Mouse (Mus musculus) neural tube, embryonic 15.5 days (tissue): Measurements from ENCODE around the gene Osm. TPM values are rescaled to one million over a fixed set of nuclear protein-coding genes. Genes with fewer than 3 reads are reported as not detected.

Source experiments
- ATAC-seq: fragments of 200-750 bp; cut with Nextera tagmentation; 2 replicates; pipeline ENCODE4 v1.8.0; 2017; ENCODE audit warnings: mild to moderate bottlenecking, moderate TSS enrichment, moderate library complexity; ENCODE audit not compliant: low FRiP score
- H3K27ac ChIP-seq: fragments of 300-500 bp; sonication (generic); replicated peaks from 2 replicates; pipeline ENCODE4 v1.5.1; 2015; ENCODE audit warnings: mild to moderate bottlenecking, inconsistent platforms
- H3K27me3 ChIP-seq: fragments of 300-500 bp; sonication (generic); replicated peaks from 2 replicates; pipeline ENCODE4 v1.6.1; 2015; ENCODE audit warnings: inconsistent platforms
- H3K36me3 ChIP-seq: fragments of 300-500 bp; sonication (generic); 2 replicates; pipeline ENCODE4 v1.6.1; 2015; ENCODE audit warnings: inconsistent platforms
- H3K4me1 ChIP-seq: fragments of 300-500 bp; sonication (generic); 2 replicates; pipeline ENCODE4 v1.6.1; 2015; ENCODE audit warnings: inconsistent platforms
- H3K4me2 ChIP-seq: fragments of 300-500 bp; sonication (generic); 2 replicates; pipeline ENCODE4 v1.6.1; 2015; ENCODE audit warnings: inconsistent platforms, mild to moderate bottlenecking, moderate library complexity
- H3K4me3 ChIP-seq: fragments of 300-500 bp; sonication (generic); replicated peaks from 2 replicates; pipeline ENCODE4 v1.5.1; 2015; ENCODE audit warnings: mild to moderate bottlenecking, inconsistent platforms
- H3K9ac ChIP-seq: fragments of 300-500 bp; sonication (generic); replicated peaks from 2 replicates; pipeline ENCODE4 v1.6.1; 2015; ENCODE audit warnings: mild to moderate bottlenecking, inconsistent platforms
- H3K9me3 ChIP-seq: fragments of 300-500 bp; sonication (generic); replicated peaks from 2 replicates; pipeline ENCODE4 v1.6.1; 2016; ENCODE audit warnings: inconsistent platforms
- WGBS: fragments of 180-500 bp; shearing (Covaris S2); methylation state at CpG from one replicate; pipeline ENCODE4 v1.1.7; 2015; ENCODE audit warnings: mixed read lengths; 5-methylcytosine and 5-hydroxymethylcytosine counted together
- polyA plus RNA-seq: library from polyadenylated mRNA; unstranded; fragments of >200 nt; fragmentation: Nextera tagmentation; extraction: Ambion mirVana; gene quantifications from 2 replicates; pipeline ENCODE4 v1.2.1, GENCODE M21; 2015

Osm gene
- polyA plus RNA-seq, 1 experiment from 2014 or later = not detected

DNA sequence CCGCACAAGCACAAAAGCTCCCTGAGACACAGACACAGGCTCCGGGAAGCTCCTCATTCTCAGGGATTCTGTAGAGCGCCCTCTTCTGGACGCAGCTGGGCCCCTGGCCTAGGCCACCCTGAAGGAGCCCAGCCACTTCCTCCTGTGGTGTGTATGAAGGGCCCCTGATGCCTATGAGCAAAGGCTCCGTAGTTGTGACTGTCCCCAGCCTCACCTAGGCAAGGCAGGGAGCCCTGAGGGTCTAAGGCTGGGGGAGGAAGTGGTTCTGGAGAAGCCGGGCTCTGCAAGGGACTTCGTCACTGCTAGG lies 24.9 kb downstream of the Osm start:
- Histone ChIP-seq H3K36me3 (no peaks in the 10 kb centered on the region), H3K4me2 (no peak overlapping the region), H3K4me3 (no peak overlapping the region), H3K4me1 (peaks cover 23% of the 10 kb centered on the region), H3K9me3 (no peaks in the 10 kb centered on the region), H3K9ac (no peak overlapping the region), H3K27me3 (peaks cover 26% of the 10 kb centered on the region), H3K27ac (no peak overlapping the region)
- whole genome bisulfite sequencing = 47% methylated on average over 7 of the region's 7 CpGs
- no peak for ATAC-seq

DNA sequence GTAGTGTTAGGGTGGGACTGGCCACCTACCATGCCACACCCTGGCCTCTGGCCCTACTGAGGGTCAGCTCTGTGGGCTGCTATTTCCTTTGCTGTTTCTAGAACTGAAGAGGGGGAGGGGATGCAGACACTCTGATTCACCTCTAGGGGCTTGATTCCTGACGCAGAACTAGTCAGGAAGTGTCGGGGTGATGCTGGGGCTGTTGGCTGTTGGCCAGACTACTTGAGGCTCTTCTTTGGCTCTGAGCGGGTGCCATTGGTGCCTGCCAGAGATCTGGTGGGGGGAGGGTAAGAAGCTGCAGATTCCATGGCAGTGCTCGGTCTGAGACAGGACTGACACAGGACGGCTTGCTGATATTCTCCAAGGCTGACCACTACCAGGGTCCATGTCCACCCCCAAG lies 25.7 kb downstream of the Osm start:
- Histone ChIP-seq H3K36me3 (no peaks in the 10 kb centered on the region), H3K4me2 (no peak overlapping the region), H3K9me3 (no peaks in the 10 kb centered on the region), H3K27ac (no peak overlapping the region), H3K4me3 (no peak overlapping the region), H3K27me3 (peaks cover 33% of the 10 kb centered on the region), H3K4me1 (peaks cover 31% of the 10 kb centered on the region), H3K9ac (no peak overlapping the region)
- ATAC-seq = no peak
- WGBS = 31% methylated on average over 5 of the region's 5 CpGs

DNA sequence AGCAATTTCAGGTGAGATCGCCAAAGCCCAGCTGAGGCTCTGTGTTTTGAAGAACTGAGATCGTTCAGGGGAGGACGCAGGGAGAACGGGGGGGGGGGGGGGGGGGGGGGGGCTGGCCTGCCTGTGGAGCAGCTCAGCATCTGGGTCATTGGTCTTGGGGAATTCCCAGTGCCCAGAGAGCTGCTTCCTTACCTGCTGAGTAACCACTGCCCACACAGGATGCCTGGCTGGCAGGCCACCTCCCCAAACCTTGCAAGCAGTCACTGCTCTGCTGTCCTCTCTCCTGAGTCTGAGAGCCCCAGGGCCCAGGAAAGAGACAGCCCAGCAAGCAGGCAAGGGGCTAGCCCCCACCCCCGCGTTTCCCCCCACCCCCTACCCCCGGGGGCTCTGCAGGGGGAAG lies 26.6 kb downstream of the Osm start:
- H3K9ac ChIP-seq = no peak overlapping the region
- peaks cover 42% of the 10 kb centered on the region for H3K27me3 ChIP-seq
- no peaks in the 10 kb centered on the region for H3K36me3 ChIP-seq
- H3K9me3 ChIP-seq = no peaks in the 10 kb centered on the region
- WGBS = 37% methylated on average over 3 of the region's 7 CpGs
- H3K4me1 ChIP-seq = peaks cover 34% of the 10 kb centered on the region
- no peak overlapping the region for H3K4me2 ChIP-seq
- no peak overlapping the region for H3K27ac ChIP-seq
- ATAC-seq = no peak
- no peak overlapping the region for H3K4me3 ChIP-seq

DNA sequence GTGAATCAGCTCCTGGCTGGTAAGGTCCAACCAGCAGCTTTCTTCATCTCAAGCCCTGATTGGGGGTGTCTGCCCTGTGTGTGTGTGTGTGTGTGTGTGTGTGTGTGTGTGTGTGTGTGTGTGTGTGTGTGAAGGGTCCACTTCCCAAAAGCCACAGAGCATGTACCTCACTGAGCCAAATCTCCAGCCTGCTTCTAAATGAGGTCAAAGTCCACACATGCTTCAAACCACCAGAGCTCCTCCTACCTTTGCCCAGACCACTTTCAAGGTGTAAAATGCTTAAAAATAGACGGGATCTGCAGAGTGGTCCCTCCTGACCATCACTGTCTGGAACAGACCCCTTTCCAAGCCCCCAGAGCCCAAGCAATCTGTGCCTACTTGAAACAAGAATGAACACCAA lies 27.1 kb downstream of the Osm start:
- ATAC-seq = no peak
- H3K9me3 ChIP-seq = no peaks in the 10 kb centered on the region
- WGBS = 33% methylated on average over 1 of the region's 1 CpGs
- no peak overlapping the region for H3K4me3 ChIP-seq
- no peak overlapping the region for H3K9ac ChIP-seq
- H3K4me1 ChIP-seq = peaks cover 34% of the 10 kb centered on the region
- no peak overlapping the region for H3K4me2 ChIP-seq
- no peak overlapping the region for H3K27ac ChIP-seq
- no peaks in the 10 kb centered on the region for H3K36me3 ChIP-seq
- peaks cover 46% of the 10 kb centered on the region for H3K27me3 ChIP-seq

DNA sequence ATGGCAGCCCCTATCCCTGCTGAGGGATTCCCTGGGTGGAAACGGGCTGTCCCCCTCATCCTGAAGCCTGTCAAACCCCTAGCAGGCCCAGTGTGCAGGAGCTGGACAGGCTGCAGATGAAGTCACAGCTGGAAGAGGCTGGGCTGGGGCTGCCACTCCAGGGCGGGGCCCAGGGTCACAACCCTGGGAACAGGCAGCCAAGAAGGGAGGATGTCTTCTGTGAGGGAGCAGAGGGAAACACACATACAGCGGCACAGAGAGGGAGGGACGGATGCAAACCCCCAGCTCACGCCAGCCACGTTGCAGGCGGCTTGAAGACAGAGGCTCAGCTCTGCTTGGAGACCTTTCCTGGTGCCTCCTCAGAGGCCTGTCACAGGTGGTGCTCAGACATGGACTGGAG lies 27.8 kb downstream of the Osm start:
- peaks cover 34% of the 10 kb centered on the region for H3K4me1 ChIP-seq
- WGBS = 81% methylated on average over 7 of the region's 7 CpGs
- no peaks in the 10 kb centered on the region for H3K9me3 ChIP-seq
- H3K36me3 ChIP-seq = no peaks in the 10 kb centered on the region
- no peak overlapping the region for H3K27ac ChIP-seq
- no peak overlapping the region for H3K4me3 ChIP-seq
- H3K27me3 ChIP-seq = peaks cover 53% of the 10 kb centered on the region
- no peak for ATAC-seq
- no peak overlapping the region for H3K9ac ChIP-seq
- no peak overlapping the region for H3K4me2 ChIP-seq

DNA sequence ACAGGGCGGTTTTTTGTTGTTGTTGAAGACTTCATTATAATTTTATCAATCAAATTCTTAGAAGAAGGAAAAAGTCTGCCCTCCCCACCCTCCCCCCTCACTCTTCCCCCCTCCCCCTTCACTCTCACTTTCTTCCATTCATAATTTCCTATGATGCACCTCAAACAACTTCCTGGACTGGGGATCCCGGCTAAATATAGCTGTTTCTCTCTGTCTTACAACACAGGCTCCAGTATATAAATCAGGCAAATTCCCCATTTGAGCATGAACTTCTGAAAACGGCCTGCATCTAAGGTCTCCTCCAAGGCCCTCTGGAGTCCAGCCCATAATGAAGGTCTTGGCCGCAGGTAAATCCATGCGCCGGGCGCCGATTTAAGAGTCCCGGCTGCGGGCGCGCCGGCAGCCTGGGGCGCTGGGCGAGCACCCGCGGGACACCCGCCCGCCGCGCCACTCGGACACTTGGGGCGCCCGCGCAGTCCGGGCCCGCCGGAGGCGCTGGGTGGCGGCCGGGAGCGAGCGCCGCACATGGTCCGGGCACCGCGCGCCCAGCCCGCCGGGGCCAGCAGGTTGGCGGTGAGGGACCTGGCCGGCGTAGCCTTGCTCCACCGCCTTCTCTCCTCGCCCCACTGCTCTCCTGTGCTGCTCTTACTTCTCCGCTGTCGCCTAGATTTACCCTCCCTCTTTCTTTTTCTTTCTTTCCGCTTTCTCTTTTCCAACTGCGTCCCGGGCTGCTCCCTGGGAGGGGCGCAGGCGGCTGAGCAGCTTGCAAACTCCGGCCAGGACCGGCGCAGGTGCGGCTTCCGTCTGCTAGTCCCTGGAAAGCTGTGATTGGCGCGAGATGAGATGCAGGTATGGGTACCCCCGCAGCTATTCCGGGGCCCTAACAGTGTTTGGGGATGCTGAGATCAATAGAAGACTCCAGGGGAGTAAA lies 30.3 kb downstream of the Osm start:
- WGBS = under 1% methylated on average over 60 of the region's 61 CpGs
- ATAC-seq = 0 out of 2 replicates have a peak, but pooled peaks have one; percentile 40
- peak overlapping the region; percentile 99 for H3K4me2 ChIP-seq
- H3K27ac ChIP-seq = no peak overlapping the region
- peaks cover 58% of the 10 kb centered on the region for H3K27me3 ChIP-seq
- H3K4me1 ChIP-seq = peaks cover 27% of the 10 kb centered on the region
- no peaks in the 10 kb centered on the region for H3K9me3 ChIP-seq
- peak overlapping the region; percentile 49 for H3K9ac ChIP-seq
- H3K36me3 ChIP-seq = no peaks in the 10 kb centered on the region
- H3K4me3 ChIP-seq = peak overlapping the region; percentile 51

DNA sequence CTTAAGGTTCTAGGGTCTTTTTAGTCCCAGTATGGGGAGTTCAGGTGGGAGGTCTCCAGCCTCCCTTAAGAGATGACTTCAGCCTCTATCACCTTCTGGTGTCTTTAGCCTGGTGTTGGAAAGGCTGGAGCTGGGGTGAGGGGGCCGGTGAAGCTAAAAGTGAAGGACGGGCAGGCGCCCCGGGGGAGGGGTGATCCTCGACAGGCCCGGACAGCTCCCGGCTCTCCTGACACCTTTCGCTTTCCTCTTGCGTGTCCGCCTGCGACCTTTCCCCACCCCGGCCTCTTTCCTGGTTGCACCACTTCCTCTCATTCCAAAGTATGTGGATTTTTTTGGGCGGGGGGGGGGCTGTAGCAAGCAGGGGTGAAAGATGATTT lies 31.0 kb downstream of the Osm start:
- WGBS = 7% methylated on average over 13 of the region's 13 CpGs
- H3K4me2 ChIP-seq = peak overlapping the region; percentile 99
- H3K9ac ChIP-seq = no peak overlapping the region
- no peak for ATAC-seq
- H3K27ac ChIP-seq = no peak overlapping the region
- H3K4me1 ChIP-seq = peaks cover 21% of the 10 kb centered on the region
- no peaks in the 10 kb centered on the region for H3K36me3 ChIP-seq
- no peaks in the 10 kb centered on the region for H3K9me3 ChIP-seq
- H3K4me3 ChIP-seq = peak overlapping the region; percentile 51
- peaks cover 58% of the 10 kb centered on the region for H3K27me3 ChIP-seq

DNA sequence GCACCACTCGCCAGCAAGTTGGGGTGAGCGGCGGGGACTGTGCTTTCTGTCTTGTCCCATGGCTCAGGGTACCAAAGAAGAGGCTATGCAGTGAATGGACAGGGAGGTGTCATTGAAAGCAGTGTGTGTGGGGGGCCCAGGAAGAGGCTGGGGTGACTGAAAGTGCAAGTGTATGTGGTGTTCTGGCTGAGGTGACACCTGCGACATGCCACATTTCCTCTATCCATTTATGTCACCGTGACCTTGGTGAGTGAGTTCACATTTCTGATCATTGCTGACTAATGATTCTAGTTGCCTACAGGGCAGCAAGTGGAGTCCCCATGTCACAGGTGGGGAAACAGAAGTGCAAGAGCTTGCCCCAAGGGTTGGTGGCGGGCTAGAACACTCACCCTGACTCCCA lies 32.3 kb downstream of the Osm start:
- H3K27ac ChIP-seq = no peak overlapping the region
- ATAC-seq = no peak
- no peak overlapping the region for H3K4me2 ChIP-seq
- H3K9me3 ChIP-seq = no peaks in the 10 kb centered on the region
- peaks cover 58% of the 10 kb centered on the region for H3K27me3 ChIP-seq
- peaks cover 15% of the 10 kb centered on the region for H3K4me1 ChIP-seq
- no peak overlapping the region for H3K9ac ChIP-seq
- WGBS = 89% methylated on average over 6 of the region's 6 CpGs
- H3K4me3 ChIP-seq = no peak overlapping the region
- no peaks in the 10 kb centered on the region for H3K36me3 ChIP-seq

DNA sequence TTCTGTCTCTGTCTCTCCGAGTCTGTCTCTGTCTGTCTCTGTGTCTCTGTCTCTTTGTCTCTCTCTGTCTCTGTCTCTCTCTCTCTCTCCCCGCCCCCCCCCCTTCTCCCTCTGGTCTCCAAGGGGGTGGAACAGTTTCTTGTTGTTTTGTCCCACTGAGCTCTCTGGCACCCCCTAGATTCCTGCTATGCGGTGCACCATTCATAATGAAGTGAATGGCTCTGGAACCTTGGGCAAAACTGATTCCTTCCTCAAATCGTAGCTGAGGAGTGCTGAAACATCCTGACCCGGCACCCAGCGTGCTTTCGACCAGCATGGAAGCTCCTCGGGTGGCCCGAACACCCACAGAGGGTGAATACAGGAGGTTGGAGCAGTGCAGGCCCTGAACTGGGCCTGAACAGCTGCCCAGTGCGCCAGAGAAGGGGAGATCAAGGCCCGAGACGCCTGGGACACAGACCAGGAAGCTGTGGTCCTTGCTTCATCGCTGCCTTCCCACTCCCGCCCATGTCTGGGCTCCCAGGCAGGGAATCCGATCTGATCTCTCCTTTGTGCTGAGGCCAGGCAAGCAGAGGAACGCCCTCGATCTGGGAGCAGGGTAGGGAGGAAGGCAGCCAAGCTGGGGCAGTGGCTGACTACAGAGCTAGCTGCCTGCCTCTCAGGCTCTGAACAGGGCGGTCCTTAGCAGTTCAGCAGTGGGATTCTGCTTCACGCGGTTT lies 34.7 kb downstream of the Osm start:
- no peak overlapping the region for H3K27ac ChIP-seq
- H3K9ac ChIP-seq = no peak overlapping the region
- 36% methylated on average over 19 of the region's 20 CpGs for WGBS

DNA sequence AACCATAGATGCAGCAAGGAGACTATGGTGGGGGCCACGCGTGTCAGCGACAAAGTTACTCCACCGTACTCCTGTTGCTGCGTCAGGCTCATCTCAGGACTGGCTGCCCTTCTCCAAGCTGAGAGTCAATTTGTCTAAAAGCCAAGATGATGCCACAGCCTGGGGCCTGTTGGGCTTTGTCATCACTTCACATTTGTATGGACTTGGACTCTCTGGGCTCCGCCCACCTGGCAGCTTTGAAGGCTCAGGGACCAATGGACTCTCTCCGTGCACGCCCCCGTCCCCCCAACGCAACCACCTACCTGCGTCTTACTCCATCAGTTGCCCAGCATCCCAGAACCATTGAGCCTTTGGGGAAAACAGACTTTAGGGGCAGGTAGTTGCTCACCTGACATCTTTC lies 35.3 kb downstream of the Osm start:
- Histone ChIP-seq H3K9me3 (no peaks in the 10 kb centered on the region), H3K4me1 (peaks cover 7% of the 10 kb centered on the region), H3K4me3 (no peak overlapping the region), H3K9ac (no peak overlapping the region), H3K4me2 (no peak overlapping the region), H3K36me3 (no peaks in the 10 kb centered on the region), H3K27me3 (peaks cover 29% of the 10 kb centered on the region), H3K27ac (no peak overlapping the region)
- no peak for ATAC-seq
- 71% methylated on average over 11 of the region's 11 CpGs for WGBS

More for the DNA sequence above, 34.7 kb downstream of the Osm start:
- Histone ChIP-seq H3K4me3 (no peak overlapping the region), H3K27me3 (peaks cover 34% of the 10 kb centered on the region), H3K9me3 (no peaks in the 10 kb centered on the region), H3K4me2 (no peak overlapping the region), H3K4me1 (peaks cover 14% of the 10 kb centered on the region), H3K36me3 (no peaks in the 10 kb centered on the region)
- no peak for ATAC-seq

DNA sequence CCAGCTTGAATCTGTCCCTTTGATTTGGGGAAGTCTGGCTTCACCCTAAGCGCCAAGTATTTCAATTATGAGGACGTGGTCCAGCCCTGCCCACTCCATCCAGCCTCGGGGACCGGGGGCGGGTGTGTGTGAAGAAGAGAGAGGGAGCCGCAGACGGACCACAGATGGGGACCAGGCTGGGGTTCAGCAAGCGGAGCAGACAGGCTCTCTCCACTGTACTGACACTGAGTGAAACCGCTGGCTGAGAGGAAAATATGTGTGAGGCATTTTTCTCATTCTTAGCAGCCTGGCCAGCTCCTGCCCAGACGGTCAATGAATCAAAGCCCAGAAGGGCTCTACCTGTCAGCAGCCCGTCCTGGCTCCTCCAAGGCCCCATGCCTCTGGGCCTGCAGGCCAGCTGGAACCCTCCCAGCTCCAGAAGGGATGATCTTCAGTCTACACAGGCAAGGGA lies 40.2 kb downstream of the Osm start:
- no peaks in the 10 kb centered on the region for H3K9me3 ChIP-seq
- no peaks in the 10 kb centered on the region for H3K36me3 ChIP-seq
- no peak for ATAC-seq
- no peak overlapping the region for H3K4me2 ChIP-seq
- H3K27me3 ChIP-seq = no peaks in the 10 kb centered on the region
- H3K27ac ChIP-seq = no peak overlapping the region
- H3K9ac ChIP-seq = no peak overlapping the region
- no peak overlapping the region for H3K4me3 ChIP-seq
- 70% methylated on average over 11 of the region's 11 CpGs for WGBS
- H3K4me1 ChIP-seq = no peaks in the 10 kb centered on the region

DNA sequence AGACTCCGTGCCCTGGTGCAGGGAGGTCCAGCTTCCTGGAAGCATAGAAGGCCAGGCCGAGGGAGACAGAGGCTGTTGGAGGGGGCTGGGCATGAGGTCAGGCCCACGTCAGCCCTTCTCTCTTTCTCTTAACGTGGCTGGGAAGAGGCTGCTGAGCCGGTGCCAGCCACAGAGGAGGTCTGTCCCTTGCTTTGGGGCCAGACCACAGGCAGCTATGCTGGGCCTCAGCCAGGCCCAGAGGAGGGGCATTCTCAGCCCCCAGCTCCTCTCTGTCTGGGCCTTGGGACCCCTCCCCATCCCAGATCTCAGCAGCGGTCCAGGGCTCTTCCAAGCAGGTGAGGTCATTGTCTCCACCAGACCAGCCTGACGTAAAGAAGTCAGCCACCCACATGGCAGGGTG lies 43.7 kb downstream of the Osm start:
- no peak for ATAC-seq
- Histone ChIP-seq H3K36me3 (no peaks in the 10 kb centered on the region), H3K4me2 (no peak overlapping the region), H3K4me3 (no peak overlapping the region), H3K4me1 (no peaks in the 10 kb centered on the region), H3K27me3 (no peaks in the 10 kb centered on the region), H3K9me3 (no peaks in the 10 kb centered on the region), H3K27ac (no peak overlapping the region), H3K9ac (no peak overlapping the region)
- WGBS = 57% methylated on average over 7 of the region's 7 CpGs
